Mouse (Mus musculus) forebrain, embryonic 14.5 days (tissue): ENCODE data around the gene Klhdc10. TPM values are rescaled to one million over a fixed set of nuclear protein-coding genes. Genes with fewer than 3 reads are reported as not detected.
"Not testable (repeated sequence)": the region's sequence is repeated elsewhere in the genome, so short reads cannot be mapped to it uniquely, and the experiment has no call there.

ENCODE experiments used
- ATAC-seq: fragments of 200-750 bp; cut with Nextera tagmentation; 2 replicates; pipeline ENCODE4 v1.8.0; 2017; ENCODE audit warnings: mild to moderate bottlenecking, moderate library complexity
- DNase-seq: peaks from one replicate; pipeline ENCODE4 v3.0.0-alpha.2; 2015; ENCODE audit warnings: low spot score
- H3K27ac ChIP-seq: fragments of 300-500 bp; sonication (generic); 2 replicates; pipeline ENCODE4 v1.5.1; 2014; ENCODE audit warnings: low read depth, mild to moderate bottlenecking, control low read depth, low read length, moderate library complexity
- H3K27me3 ChIP-seq: fragments of 300-500 bp; sonication (generic); replicated peaks from 2 replicates; pipeline ENCODE4 v1.6.1; 2014; ENCODE audit warnings: low read length, control low read depth, mixed read lengths; ENCODE audit not compliant: control insufficient read depth, insufficient read depth
- H3K36me3 ChIP-seq: fragments of 300-500 bp; sonication (generic); 2 replicates; pipeline ENCODE4 v1.6.1; 2014; ENCODE audit warnings: low read length, control low read depth; ENCODE audit not compliant: control insufficient read depth, insufficient read depth
- H3K4me1 ChIP-seq: fragments of 300-500 bp; sonication (generic); 2 replicates; pipeline ENCODE4 v1.6.1; 2014; ENCODE audit warnings: antibody characterized with exemption, low read length, control low read depth; ENCODE audit not compliant: control insufficient read depth, insufficient read depth
- H3K4me2 ChIP-seq: fragments of 300-500 bp; sonication (generic); 2 replicates; pipeline ENCODE4 v1.6.1; 2014; ENCODE audit warnings: mild to moderate bottlenecking, control low read depth, low read length
- H3K4me3 ChIP-seq: fragments of 300-500 bp; sonication (generic); 2 replicates; pipeline ENCODE4 v1.5.1; 2014; ENCODE audit warnings: low read depth, low read length, control low read depth
- H3K9ac ChIP-seq: fragments of 300-500 bp; sonication (generic); 2 replicates; pipeline ENCODE4 v1.6.1; 2014; ENCODE audit warnings: mild to moderate bottlenecking, low read length, control low read depth, moderate library complexity
- H3K9me3 ChIP-seq: fragments of 300-500 bp; sonication (generic); replicated peaks from 2 replicates; pipeline ENCODE4 v1.6.1; 2016; ENCODE audit warnings: low read length, control low read depth, mixed read lengths; ENCODE audit not compliant: control insufficient read depth
- WGBS: fragments of 180-500 bp; shearing (Covaris S2); extraction: QIAGEN DNeasy Blood & Tissue Kit; methylation state at CpG from one replicate; pipeline ENCODE4 v1.1.7; 2014; 5-methylcytosine and 5-hydroxymethylcytosine counted together
- polyA plus RNA-seq: library from polyadenylated mRNA; unstranded; fragments of >200 nt; fragmentation: Nextera tagmentation; extraction: Ambion mirVana; gene quantifications from 2 replicates; pipeline ENCODE4 v1.2.1, GENCODE M21; 2014

The Klhdc10 gene
- polyA plus RNA-seq, 1 experiment from 2014 or later: 35.2 TPM

GRCm38 (mm10) chr6:30359762-30360509 lies 41.7 kb upstream of the Klhdc10 start:
- H3K27me3 ChIP-seq: no peaks in the 10 kb centered on the region
- H3K4me3 ChIP-seq: no peak overlapping the region
- WGBS: 82% methylated on average over 12 of the region's 12 CpGs
- H3K4me2 ChIP-seq: no peak overlapping the region
- ATAC-seq: no peak
- peaks cover 6% of the 10 kb centered on the region; the same call in 1 of the 2 replicates for H3K36me3 ChIP-seq
- H3K9me3 ChIP-seq: no peaks in the 10 kb centered on the region
- no peaks in the 10 kb centered on the region for H3K4me1 ChIP-seq
- H3K9ac ChIP-seq: no peak overlapping the region
- DNase-seq: no peak
- no peak overlapping the region for H3K27ac ChIP-seq

- Histone ChIP-seq H3K9ac (no peak overlapping the region), H3K27ac (no peak overlapping the region), H3K4me1 (no peaks in the 10 kb centered on the region), H3K36me3 (peaks cover 36% of the 10 kb centered on the region), H3K27me3 (no peaks in the 10 kb centered on the region), H3K4me3 (no peak overlapping the region), H3K9me3 (no peaks in the 10 kb centered on the region), H3K4me2 (no peak overlapping the region)
- no peak for DNase-seq
- ATAC-seq: no peak
- WGBS: 51% methylated on average over 5 of the region's 5 CpGs
Observed at GRCm38 (mm10) chr6:30363808-30364207, 37.9 kb upstream of the Klhdc10 start.

GRCm38 (mm10) chr6:30369291-30369690 lies 32.4 kb upstream of the Klhdc10 start:
- no peak overlapping the region for H3K4me3 ChIP-seq
- H3K27me3 ChIP-seq: no peaks in the 10 kb centered on the region
- peaks cover 85% of the 10 kb centered on the region for H3K36me3 ChIP-seq
- H3K4me2 ChIP-seq: no peak overlapping the region
- no peaks in the 10 kb centered on the region for H3K4me1 ChIP-seq
- H3K9ac ChIP-seq: no peak overlapping the region
- no peaks in the 10 kb centered on the region for H3K9me3 ChIP-seq
- ATAC-seq (no peak), DNase-seq (peak; percentile 33)
- no peak overlapping the region for H3K27ac ChIP-seq
- 84% methylated on average over 3 of the region's 3 CpGs for WGBS

- DNase-seq (no peak), ATAC-seq (no peak)
- H3K4me1 ChIP-seq: peaks cover 2% of the 10 kb centered on the region; the same call in 1 of the 2 replicates
- H3K27me3 ChIP-seq: no peaks in the 10 kb centered on the region
- no peak overlapping the region for H3K9ac ChIP-seq
- peaks cover 89% of the 10 kb centered on the region for H3K36me3 ChIP-seq
- WGBS: 94% methylated on average over 17 of the region's 17 CpGs
- no peaks in the 10 kb centered on the region for H3K9me3 ChIP-seq
- no peak overlapping the region for H3K4me2 ChIP-seq
- no peak overlapping the region for H3K27ac ChIP-seq
- no peak overlapping the region for H3K4me3 ChIP-seq
Observed at GRCm38 (mm10) chr6:30372627-30373369, 28.9 kb upstream of the Klhdc10 start.

GRCm38 (mm10) chr6:30374731-30375510 lies 26.7 kb upstream of the Klhdc10 start:
- H3K4me2 ChIP-seq: no peak overlapping the region
- H3K27ac ChIP-seq: no peak overlapping the region
- no peak overlapping the region for H3K4me3 ChIP-seq
- DNase-seq (peak; percentile 46), ATAC-seq (no peak)
- H3K9ac ChIP-seq: no peak overlapping the region
- H3K27me3 ChIP-seq: no peaks in the 10 kb centered on the region
- H3K9me3 ChIP-seq: no peaks in the 10 kb centered on the region
- peaks cover 2% of the 10 kb centered on the region; the same call in 1 of the 2 replicates for H3K4me1 ChIP-seq
- H3K36me3 ChIP-seq: peaks cover 85% of the 10 kb centered on the region
- 89% methylated on average over 16 of the region's 16 CpGs for WGBS

GRCm38 (mm10) chr6:30375791-30376190 lies 25.9 kb upstream of the Klhdc10 start:
- no peak overlapping the region for H3K4me2 ChIP-seq
- 79% methylated on average over 1 of the region's 1 CpGs for WGBS
- H3K27ac ChIP-seq: no peak overlapping the region
- ATAC-seq: no peak
- H3K4me3 ChIP-seq: no peak overlapping the region
- peaks cover 2% of the 10 kb centered on the region; the same call in 1 of the 2 replicates for H3K4me1 ChIP-seq
- H3K9me3 ChIP-seq: no peaks in the 10 kb centered on the region
- H3K9ac ChIP-seq: no peak overlapping the region
- H3K27me3 ChIP-seq: no peaks in the 10 kb centered on the region
- peak; percentile 23 for DNase-seq
- peaks cover 85% of the 10 kb centered on the region for H3K36me3 ChIP-seq

- no peak overlapping the region for H3K4me2 ChIP-seq
- peaks cover 77% of the 10 kb centered on the region for H3K36me3 ChIP-seq
- no peak overlapping the region for H3K9ac ChIP-seq
- H3K9me3 ChIP-seq: no peaks in the 10 kb centered on the region
- no peak overlapping the region for H3K27ac ChIP-seq
- WGBS: 71% methylated on average over 3 of the region's 3 CpGs
- no peaks in the 10 kb centered on the region for H3K27me3 ChIP-seq
- H3K4me3 ChIP-seq: no peak overlapping the region
- ATAC-seq (no peak), DNase-seq (peak; percentile 63)
- no peaks in the 10 kb centered on the region for H3K4me1 ChIP-seq
Observed at GRCm38 (mm10) chr6:30381116-30381515, 20.6 kb upstream of the Klhdc10 start.

GRCm38 (mm10) chr6:30390271-30390670 lies 11.4 kb upstream of the Klhdc10 start:
- Histone ChIP-seq H3K36me3 (peaks cover 20% of the 10 kb centered on the region), H3K4me3 (peak overlapping the region; percentile 55), H3K4me2 (peak overlapping the region; percentile 53), H3K9ac (peak overlapping the region; percentile 70)
- WGBS: 32% methylated on average over 4 of the region's 4 CpGs
- peak; percentile 59 for ATAC-seq
- not testable (repeated sequence) for H3K27me3 ChIP-seq, H3K27ac ChIP-seq, H3K9me3 ChIP-seq, DNase-seq, H3K4me1 ChIP-seq
